Mouse (Mus musculus) olfactory bulb, adult 2 months (tissue): Measurements from ENCODE around the gene Syt2.

Experiments used
- CTCF ChIP-seq: fragments of 200-500 bp; IDR thresholded peaks from 2 replicates; pipeline ENCODE4 v1.5.1; 2012; ENCODE audit warnings: low read depth, mild to moderate bottlenecking, low read length, moderate library complexity; ENCODE audit not compliant: insufficient read depth
- POLR2A ChIP-seq: fragments of 200-500 bp; IDR thresholded peaks from 2 replicates; pipeline ENCODE4 v1.6.1; 2012; ENCODE audit warnings: mild to moderate bottlenecking, low read depth, low read length, moderate library complexity; ENCODE audit not compliant: insufficient read depth

- no peak for TF ChIP-seq CTCF
- TF ChIP-seq POLR2A: no peak
Measured at GRCm38 (mm10) chr1:134636245-134636644, 10.2 kb upstream of the Syt2 start.
